Mouse (Mus musculus) stomach, postnatal 0 days (tissue): ENCODE results near the gene Deup1. TPM values are rescaled to one million over a fixed set of nuclear protein-coding genes. Genes with fewer than 3 reads are reported as not detected.
A peak's percentile ranks its signal among the peaks of the same experiment; 100 is the strongest.

Source experiments
- ATAC-seq: fragments of 200-750 bp; cut with Nextera tagmentation; 2 replicates; pipeline ENCODE4 v1.8.0; 2017; ENCODE audit not compliant: low FRiP score, low TSS enrichment
- DNase-seq: peaks from one replicate; pipeline ENCODE4 v3.0.0-alpha.2; 2016; ENCODE audit warnings: low spot score
- H3K27ac ChIP-seq: fragments of 300-500 bp; sonication (generic); replicated peaks from 2 replicates; pipeline ENCODE4 v1.5.1; 2014; ENCODE audit warnings: mild to moderate bottlenecking, control low read depth
- H3K27me3 ChIP-seq: fragments of 300-500 bp; sonication (generic); 2 replicates; pipeline ENCODE4 v1.6.1; 2014; ENCODE audit warnings: low read length; ENCODE audit not compliant: control insufficient read depth, insufficient read depth
- H3K36me3 ChIP-seq: fragments of 300-500 bp; sonication (generic); 2 replicates; pipeline ENCODE4 v1.6.1; 2014; ENCODE audit warnings: low read length, mixed read lengths; ENCODE audit not compliant: control insufficient read depth, insufficient read depth
- H3K4me1 ChIP-seq: fragments of 300-500 bp; sonication (generic); replicated peaks from 2 replicates; pipeline ENCODE4 v1.6.1; 2014; ENCODE audit warnings: antibody characterized with exemption; ENCODE audit not compliant: control insufficient read depth, insufficient read depth
- H3K4me2 ChIP-seq: fragments of 300-500 bp; sonication (generic); replicated peaks from 2 replicates; pipeline ENCODE4 v1.6.1; 2014; ENCODE audit warnings: low read depth, mild to moderate bottlenecking, control low read depth, moderate library complexity
- H3K4me3 ChIP-seq: fragments of 300-500 bp; sonication (generic); 2 replicates; pipeline ENCODE4 v1.5.1; 2014; ENCODE audit warnings: low read depth, low read length, control low read depth
- H3K9ac ChIP-seq: fragments of 300-500 bp; sonication (generic); 2 replicates; pipeline ENCODE4 v1.6.1; 2014; ENCODE audit warnings: mild to moderate bottlenecking, low read length, control low read depth, mixed read lengths
- H3K9me3 ChIP-seq: fragments of 300-500 bp; sonication (generic); 2 replicates; pipeline ENCODE4 v1.6.1; 2016; ENCODE audit warnings: low read length; ENCODE audit not compliant: control insufficient read depth
- CTCF ChIP-seq: IDR thresholded peaks from 2 replicates; pipeline ENCODE4 v1.5.1; 2016; ENCODE audit warnings: antibody characterized with exemption, low read depth, mild to moderate bottlenecking, moderate library complexity
- EP300 ChIP-seq: optimal IDR thresholded peaks from 2 replicates; pipeline ENCODE3; 2016; ENCODE audit warnings: antibody characterized with exemption
- WGBS: fragments of 180-500 bp; shearing (Covaris S2); extraction: QIAGEN DNeasy Blood & Tissue Kit; methylation state at CpG from one replicate; pipeline ENCODE4 v1.1.7; 2014; 5-methylcytosine and 5-hydroxymethylcytosine counted together
- polyA plus RNA-seq: library from polyadenylated mRNA; unstranded; fragments of >200 nt; fragmentation: Nextera tagmentation; extraction: Ambion mirVana; gene quantifications from 2 replicates; pipeline ENCODE4 v1.2.1, GENCODE M21; 2015

The Deup1 gene
- polyA plus RNA-seq, 1 experiment from 2014 or later: 0.11 TPM

DNA sequence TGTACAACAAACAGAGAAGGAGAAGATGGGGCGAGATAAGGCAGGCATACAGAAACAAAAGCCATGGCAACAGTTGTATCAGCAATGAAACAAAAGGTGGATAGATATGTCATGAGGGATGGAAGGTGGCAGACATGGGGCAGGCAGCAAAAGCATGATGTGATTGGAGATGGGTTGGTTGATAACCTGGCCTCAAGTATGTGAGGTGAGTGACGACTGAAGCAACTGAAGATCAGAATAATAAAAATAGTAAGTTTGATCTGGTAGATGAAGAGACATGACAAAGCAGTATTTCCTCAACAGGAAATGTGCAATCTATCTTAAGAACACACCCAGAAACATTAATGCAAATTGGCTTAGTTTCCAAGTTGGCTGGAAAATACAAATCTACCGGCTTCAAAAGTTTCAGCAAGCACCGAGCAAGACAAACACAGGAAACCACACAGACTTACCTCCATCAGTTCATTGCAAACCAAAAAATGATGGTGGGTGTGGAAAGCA lies 77.2 kb downstream of the Deup1 start:
- no peak for ATAC-seq
- H3K27me3 ChIP-seq: no peaks in the 10 kb centered on the region
- no peak overlapping the region for H3K4me2 ChIP-seq
- DNase-seq: no peak
- no peak overlapping the region for H3K9ac ChIP-seq
- TF ChIP-seq CTCF: no peak
- TF ChIP-seq EP300: no peak
- H3K9me3 ChIP-seq: no peaks in the 10 kb centered on the region
- no peak overlapping the region for H3K4me3 ChIP-seq
- H3K4me1 ChIP-seq: no peaks in the 10 kb centered on the region
- H3K36me3 ChIP-seq: no peaks in the 10 kb centered on the region
- no peak overlapping the region for H3K27ac ChIP-seq
- 46% methylated on average over 4 of the region's 4 CpGs for WGBS

DNA sequence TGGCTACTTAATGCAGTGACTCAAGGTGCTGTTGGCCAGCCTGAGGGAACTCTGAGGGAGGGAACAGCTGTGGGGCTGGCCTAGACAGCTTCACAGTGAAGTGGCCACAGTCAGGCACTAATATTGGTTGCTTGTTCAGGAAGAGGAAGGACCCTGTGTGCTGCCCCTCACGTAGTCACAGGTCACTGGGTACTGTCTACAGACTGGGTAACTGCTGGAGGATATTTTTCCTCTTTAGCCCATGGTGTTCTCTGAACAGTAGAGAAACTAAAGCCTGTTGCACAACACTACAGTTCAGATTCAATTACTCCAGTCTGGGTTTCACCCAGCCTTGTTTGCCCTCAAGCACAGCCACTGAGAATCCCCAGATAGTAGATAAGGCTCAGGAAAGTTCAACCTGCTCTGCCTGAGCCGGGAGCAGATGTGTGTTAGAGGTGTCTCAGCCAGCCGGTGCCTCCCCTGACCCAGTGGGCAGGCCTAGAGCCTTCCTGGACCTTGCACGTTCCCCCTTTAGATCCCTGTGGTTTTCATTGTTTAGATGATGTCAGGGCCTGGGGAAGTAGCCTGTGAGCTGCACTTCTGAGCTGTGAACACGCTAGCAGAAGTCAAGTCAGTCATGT lies 85.9 kb downstream of the Deup1 start:
- WGBS: 48% methylated on average over 5 of the region's 5 CpGs
- ATAC-seq (peak; percentile 87), DNase-seq (peak; percentile 63)
- Histone ChIP-seq H3K36me3 (no peaks in the 10 kb centered on the region), H3K9ac (no peak overlapping the region), H3K4me3 (no peak overlapping the region), H3K9me3 (no peaks in the 10 kb centered on the region), H3K4me1 (0 out of 2 replicates have a peak, but pooled peaks cover 2% of the 10 kb centered on the region), H3K4me2 (no peak overlapping the region), H3K27me3 (no peaks in the 10 kb centered on the region), H3K27ac (0 out of 2 replicates have a peak overlapping the region, but pooled peaks have one; percentile 18)
- TF ChIP-seq CTCF (no peak), EP300 (no peak)

DNA sequence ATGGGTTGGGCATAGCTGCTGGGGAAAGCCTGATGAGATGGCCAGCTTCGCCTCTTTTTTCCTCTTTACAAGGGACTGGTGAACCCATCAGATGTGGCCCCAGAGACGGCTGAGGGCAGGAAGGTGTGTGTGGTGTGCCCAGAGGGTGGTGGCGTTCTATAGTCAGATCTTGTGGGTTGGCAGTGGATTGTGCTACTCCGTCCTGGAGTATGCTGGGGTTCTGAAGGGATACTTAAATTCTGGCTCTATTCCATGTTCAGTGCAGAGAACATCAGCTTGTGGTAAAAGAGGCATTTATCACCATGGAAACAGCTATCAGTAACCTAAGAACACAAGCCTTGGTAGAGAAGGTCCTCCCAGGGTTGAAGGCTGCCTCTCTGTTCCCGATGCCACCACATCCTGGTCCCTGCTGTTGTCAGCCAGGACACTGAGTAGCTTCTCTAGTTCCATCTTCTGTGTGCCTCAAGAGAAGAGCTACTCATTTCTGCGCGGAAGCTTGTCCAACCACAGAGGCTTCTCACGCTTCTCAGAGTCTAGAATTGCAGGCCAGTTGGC lies 88.7 kb downstream of the Deup1 start:
- ATAC-seq: no peak
- TF ChIP-seq CTCF (no peak), EP300 (no peak)
- H3K4me2 ChIP-seq: no peak overlapping the region
- H3K27me3 ChIP-seq: no peaks in the 10 kb centered on the region
- 81% methylated on average over 8 of the region's 8 CpGs for WGBS
- H3K4me3 ChIP-seq: no peak overlapping the region
- no peaks in the 10 kb centered on the region for H3K9me3 ChIP-seq
- H3K9ac ChIP-seq: no peak overlapping the region
- no peak overlapping the region for H3K27ac ChIP-seq
- H3K36me3 ChIP-seq: no peaks in the 10 kb centered on the region
- H3K4me1 ChIP-seq: 0 out of 2 replicates have a peak, but pooled peaks cover 4% of the 10 kb centered on the region
- no peak for DNase-seq

DNA sequence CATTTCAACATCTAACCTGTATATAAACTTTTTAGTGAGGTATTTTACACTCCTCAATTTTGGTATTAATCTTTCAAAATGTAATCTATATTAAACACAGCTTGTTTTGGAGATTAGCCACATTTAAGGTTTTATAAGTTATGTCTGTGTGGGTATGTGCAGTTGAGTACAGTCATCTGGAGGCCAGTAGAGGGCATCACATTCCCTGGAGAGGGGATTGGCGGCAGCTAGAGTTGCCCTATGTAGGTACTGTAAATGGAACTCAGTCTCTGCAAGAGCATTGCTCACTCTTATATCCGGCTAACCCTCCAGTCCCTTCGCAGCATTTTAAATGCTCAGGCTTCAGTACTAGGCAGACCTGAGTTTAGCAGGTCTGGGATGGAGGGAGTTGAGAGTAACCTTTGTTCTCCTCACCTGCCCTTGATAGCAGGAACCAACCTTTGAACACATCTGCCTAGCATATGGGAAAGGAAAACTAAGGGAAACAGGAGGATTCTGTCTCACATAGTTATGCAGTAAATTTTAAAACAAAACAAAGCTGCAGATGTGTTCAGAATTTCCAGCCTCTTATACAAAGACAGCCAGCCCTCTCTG lies 90.2 kb downstream of the Deup1 start:
- H3K27me3 ChIP-seq: no peaks in the 10 kb centered on the region
- 92% methylated on average over 3 of the region's 3 CpGs for WGBS
- no peaks in the 10 kb centered on the region for H3K36me3 ChIP-seq
- no peak for TF ChIP-seq EP300
- TF ChIP-seq CTCF: peak; percentile 28; the same call in 1 of the 2 replicates
- ATAC-seq: no peak
- no peaks in the 10 kb centered on the region for H3K9me3 ChIP-seq
- no peak for DNase-seq
- no peak overlapping the region for H3K27ac ChIP-seq
- no peak overlapping the region for H3K9ac ChIP-seq
- H3K4me2 ChIP-seq: no peak overlapping the region
- H3K4me1 ChIP-seq: 0 out of 2 replicates have a peak, but pooled peaks cover 4% of the 10 kb centered on the region
- H3K4me3 ChIP-seq: no peak overlapping the region

DNA sequence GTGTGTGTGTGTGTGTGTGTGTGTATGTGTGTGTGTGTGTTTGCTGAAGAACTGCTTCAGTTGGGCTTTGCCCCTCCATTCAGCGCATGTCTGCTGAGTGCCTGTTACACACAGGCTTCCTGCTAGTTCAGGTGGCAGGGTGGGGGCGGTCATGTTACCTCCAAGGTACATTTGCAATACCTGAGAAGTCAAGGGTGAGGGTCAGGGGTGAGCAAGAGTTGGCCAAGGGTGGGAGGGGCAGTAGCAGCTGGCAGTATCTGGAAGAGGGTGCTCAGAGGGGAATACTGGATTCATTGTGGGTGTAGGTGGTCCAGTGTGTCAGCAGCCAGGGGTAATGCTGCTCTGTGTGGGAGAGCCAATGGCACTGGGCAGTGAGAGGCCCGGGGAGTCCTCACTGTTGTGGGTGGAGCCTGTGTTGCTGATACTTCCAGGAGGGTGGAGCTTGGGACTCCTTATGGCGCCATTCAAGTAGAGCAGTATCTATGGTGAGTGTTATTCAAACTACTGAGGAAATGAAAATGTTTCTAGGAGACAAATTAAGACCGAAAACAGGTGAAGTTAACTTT lies 90.8 kb downstream of the Deup1 start:
- no peaks in the 10 kb centered on the region for H3K27me3 ChIP-seq
- 0 out of 2 replicates have a peak, but pooled peaks cover 4% of the 10 kb centered on the region for H3K4me1 ChIP-seq
- WGBS: 81% methylated on average over 5 of the region's 5 CpGs
- no peak overlapping the region for H3K4me3 ChIP-seq
- H3K4me2 ChIP-seq: no peak overlapping the region
- ATAC-seq (peak; percentile 30; the same call in 1 of the 2 replicates), DNase-seq (no peak)
- H3K36me3 ChIP-seq: no peaks in the 10 kb centered on the region
- no peaks in the 10 kb centered on the region for H3K9me3 ChIP-seq
- no peak overlapping the region for H3K27ac ChIP-seq
- H3K9ac ChIP-seq: no peak overlapping the region
- no peak for TF ChIP-seq EP300
- no peak for TF ChIP-seq CTCF
